Mouse (Mus musculus): ENCODE measurements at regions not wholly inside any gene's neighbourhood (a gene's known extent, or its start where the extent isn't known, plus 50 kb on each side); places are given as distances from the start of the nearest gene placed in this dataset.

GRCm38 (mm10) chr13:48046201-48046750 lies 214.8 kb upstream of the Id4 start:
- Histone ChIP-seq H3K27me3 (ENCODE audit: control insufficient read depth, insufficient read depth, low read length) (no peaks in the 10 kb centered on the region; the same call in 1 of the 2 replicates), H3K4me1 (ENCODE audit: control insufficient read depth, insufficient read depth, low read length) (no peaks in the 10 kb centered on the region), H3K27ac (ENCODE audit: insufficient read depth, low read length) (no peak overlapping the region), H3K4me3 (replicated peaks; ENCODE audit: insufficient read depth, low read depth, low read length) (no peak overlapping the region)
- TF ChIP-seq POLR2A (IDR thresholded peaks at IDR 0.05; ENCODE audit: borderline replicate concordance, insufficient read depth, low read length) (no peak), CTCF (IDR thresholded peaks at IDR 0.05; ENCODE audit: borderline replicate concordance, insufficient read depth, low read depth, low read length) (no peak)
- 41% methylated on average over 25 of the region's 25 CpGs for WGBS
- DNase-seq = no peak

GRCm38 (mm10) chr13:48049796-48050195 lies 211.2 kb upstream of the Id4 start:
- TF ChIP-seq CTCF (IDR thresholded peaks at IDR 0.05; ENCODE audit: borderline replicate concordance, insufficient read depth, low read depth, low read length) (no peak), POLR2A (IDR thresholded peaks at IDR 0.05; ENCODE audit: borderline replicate concordance, insufficient read depth, low read length) (no peak)
- Histone ChIP-seq H3K27ac (ENCODE audit: insufficient read depth, low read length) (no peak overlapping the region), H3K4me3 (replicated peaks; ENCODE audit: insufficient read depth, low read depth, low read length) (no peak overlapping the region), H3K27me3 (ENCODE audit: control insufficient read depth, insufficient read depth, low read length) (no peaks in the 10 kb centered on the region; the same call in 1 of the 2 replicates), H3K4me1 (ENCODE audit: control insufficient read depth, insufficient read depth, low read length) (no peaks in the 10 kb centered on the region)
- DNase-seq = no peak
- 54% methylated on average over 6 of the region's 6 CpGs for WGBS

GRCm38 (mm10) chr13:48074630-48075029 lies 186.4 kb upstream of the Id4 start:
- no peak for DNase-seq

GRCm38 (mm10) chr13:48075315-48075714 lies 185.7 kb upstream of the Id4 start:
- no peak overlapping the region for H3K4me3 ChIP-seq (replicated peaks; ENCODE audit: insufficient read depth, low read depth, low read length)
- WGBS = 77% methylated on average over 5 of the region's 5 CpGs
- DNase-seq = no peak
- TF ChIP-seq CTCF (IDR thresholded peaks at IDR 0.05; ENCODE audit: borderline replicate concordance, insufficient read depth, low read depth, low read length) (no peak), POLR2A (IDR thresholded peaks at IDR 0.05; ENCODE audit: borderline replicate concordance, insufficient read depth, low read length) (no peak)
- no peak overlapping the region for H3K27ac ChIP-seq (ENCODE audit: insufficient read depth, low read length)
- no peaks in the 10 kb centered on the region for H3K27me3 ChIP-seq (ENCODE audit: control insufficient read depth, insufficient read depth, low read length)
- H3K4me1 ChIP-seq (ENCODE audit: control insufficient read depth, insufficient read depth, low read length) = no peaks in the 10 kb centered on the region

More at GRCm38 (mm10) chr13:48074630-48075029, 186.4 kb upstream of the Id4 start:
- Histone ChIP-seq H3K27me3 (ENCODE audit: control insufficient read depth, insufficient read depth, low read length) (no peaks in the 10 kb centered on the region), H3K4me1 (ENCODE audit: control insufficient read depth, insufficient read depth, low read length) (no peaks in the 10 kb centered on the region), H3K4me3 (replicated peaks; ENCODE audit: insufficient read depth, low read depth, low read length) (no peak overlapping the region), H3K27ac (ENCODE audit: insufficient read depth, low read length) (no peak overlapping the region)
- TF ChIP-seq CTCF (IDR thresholded peaks at IDR 0.05; ENCODE audit: borderline replicate concordance, insufficient read depth, low read depth, low read length) (no peak), POLR2A (IDR thresholded peaks at IDR 0.05; ENCODE audit: borderline replicate concordance, insufficient read depth, low read length) (no peak)

DNA sequence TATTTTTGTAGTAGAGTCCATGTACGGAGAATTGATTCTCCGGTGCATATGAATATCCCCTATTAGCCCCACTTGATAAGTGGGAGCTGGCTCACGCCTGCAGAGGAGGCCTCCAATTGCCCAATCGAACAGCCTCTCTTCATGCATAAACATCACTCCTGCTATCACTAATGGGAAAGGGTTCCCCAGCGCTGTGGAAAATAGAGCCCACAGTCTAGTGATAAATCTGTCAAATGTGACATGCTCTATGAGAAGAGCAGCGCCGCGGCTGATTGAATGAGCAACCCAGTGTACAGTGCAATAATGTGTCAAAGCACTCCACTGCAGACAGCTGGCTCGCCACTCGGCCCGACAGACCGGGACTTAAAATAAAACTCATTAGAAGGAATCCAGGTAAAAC lies 182.8 kb upstream of the Id4 start:
- Histone ChIP-seq H3K27ac (ENCODE audit: insufficient read depth, low read length) (no peak overlapping the region), H3K4me1 (ENCODE audit: control insufficient read depth, insufficient read depth, low read length) (no peaks in the 10 kb centered on the region), H3K4me3 (replicated peaks; ENCODE audit: insufficient read depth, low read depth, low read length) (no peak overlapping the region), H3K27me3 (ENCODE audit: control insufficient read depth, insufficient read depth, low read length) (no peaks in the 10 kb centered on the region)
- no peak for DNase-seq
- WGBS = 37% methylated on average over 12 of the region's 12 CpGs
- no peak for TF ChIP-seq CTCF (IDR thresholded peaks at IDR 0.05; ENCODE audit: borderline replicate concordance, insufficient read depth, low read depth, low read length)
- TF ChIP-seq POLR2A (IDR thresholded peaks at IDR 0.05; ENCODE audit: borderline replicate concordance, insufficient read depth, low read length) = no peak

- no peaks in the 10 kb centered on the region for H3K4me1 ChIP-seq (ENCODE audit: control insufficient read depth, insufficient read depth, low read length)
- H3K27me3 ChIP-seq (ENCODE audit: control insufficient read depth, insufficient read depth, low read length) = no peaks in the 10 kb centered on the region
- no peak overlapping the region for H3K4me3 ChIP-seq (replicated peaks; ENCODE audit: insufficient read depth, low read depth, low read length)
- H3K27ac ChIP-seq (ENCODE audit: insufficient read depth, low read length) = no peak overlapping the region
- TF ChIP-seq CTCF (IDR thresholded peaks at IDR 0.05; ENCODE audit: borderline replicate concordance, insufficient read depth, low read depth, low read length) (no peak), POLR2A (IDR thresholded peaks at IDR 0.05; ENCODE audit: borderline replicate concordance, insufficient read depth, low read length) (no peak)
- DNase-seq = no peak
- WGBS = 54% methylated on average over 2 of the region's 2 CpGs
These were observed 177.7 kb upstream of the Id4 start for GRCm38 (mm10) chr13:48083294-48083693.

- no peaks in the 10 kb centered on the region for H3K4me1 ChIP-seq (ENCODE audit: control insufficient read depth, insufficient read depth, low read length)
These were observed 177.2 kb upstream of the Id4 start for GRCm38 (mm10) chr13:48083807-48084206.

GRCm38 (mm10) chr13:48094275-48095035 lies 166.6 kb upstream of the Id4 start:
- WGBS = 76% methylated on average over 16 of the region's 16 CpGs
- TF ChIP-seq POLR2A (IDR thresholded peaks at IDR 0.05; ENCODE audit: borderline replicate concordance, insufficient read depth, low read length) = no peak
- TF ChIP-seq CTCF (IDR thresholded peaks at IDR 0.05; ENCODE audit: borderline replicate concordance, insufficient read depth, low read depth, low read length) = no peak
- H3K4me1 ChIP-seq (ENCODE audit: control insufficient read depth, insufficient read depth, low read length) = no peaks in the 10 kb centered on the region

More at GRCm38 (mm10) chr13:48083807-48084206, 177.2 kb upstream of the Id4 start:
- TF ChIP-seq CTCF (IDR thresholded peaks at IDR 0.05; ENCODE audit: borderline replicate concordance, insufficient read depth, low read depth, low read length) (no peak), POLR2A (IDR thresholded peaks at IDR 0.05; ENCODE audit: borderline replicate concordance, insufficient read depth, low read length) (no peak)
- H3K4me3 ChIP-seq (replicated peaks; ENCODE audit: insufficient read depth, low read depth, low read length) = no peak overlapping the region
- DNase-seq = no peak
- no peaks in the 10 kb centered on the region for H3K27me3 ChIP-seq (ENCODE audit: control insufficient read depth, insufficient read depth, low read length)
- H3K27ac ChIP-seq (ENCODE audit: insufficient read depth, low read length) = no peak overlapping the region

More at GRCm38 (mm10) chr13:48094275-48095035, 166.6 kb upstream of the Id4 start:
- Histone ChIP-seq H3K27me3 (ENCODE audit: control insufficient read depth, insufficient read depth, low read length) (no peaks in the 10 kb centered on the region; the same call in 1 of the 2 replicates), H3K27ac (ENCODE audit: insufficient read depth, low read length) (no peak overlapping the region), H3K4me3 (replicated peaks; ENCODE audit: insufficient read depth, low read depth, low read length) (no peak overlapping the region)
- no peak for DNase-seq
